Mouse (Mus musculus) cerebellum, postnatal 14 days (tissue): ENCODE measurements around the gene D3Ertd254e.
"Not testable (repeated sequence)": the region's sequence is repeated elsewhere in the genome, so short reads cannot be mapped to it uniquely, and the experiment has no call there.

ENCODE experiments used
- DNase-seq, 2 experiments: peaks; one replicate each; pipeline ENCODE4 v3.0.0; 2021; ENCODE audit warnings: mixed read lengths in 2 of 2

D3Ertd254e gene

GRCm38 (mm10) chr3:36150934-36151686 is at the start of gene D3Ertd254e:
Gene D3Ertd254e, plus strand, starts transcription at chr3:36151017.
- DNase-seq: peak; percentile 89 to 90

- no peak for DNase-seq
Measured at GRCm38 (mm10) chr3:36116076-36116475, 34.7 kb upstream of the D3Ertd254e start.

GRCm38 (mm10) chr3:36119684-36120548 is 30.9 kb upstream of the D3Ertd254e start:
- DNase-seq: no peak

- not testable (repeated sequence) for DNase-seq
Measured at GRCm38 (mm10) chr3:36126176-36126575, 24.6 kb upstream of the D3Ertd254e start.

- no peak for DNase-seq
Measured at GRCm38 (mm10) chr3:36136152-36136551, 14.7 kb upstream of the D3Ertd254e start.

DNA sequence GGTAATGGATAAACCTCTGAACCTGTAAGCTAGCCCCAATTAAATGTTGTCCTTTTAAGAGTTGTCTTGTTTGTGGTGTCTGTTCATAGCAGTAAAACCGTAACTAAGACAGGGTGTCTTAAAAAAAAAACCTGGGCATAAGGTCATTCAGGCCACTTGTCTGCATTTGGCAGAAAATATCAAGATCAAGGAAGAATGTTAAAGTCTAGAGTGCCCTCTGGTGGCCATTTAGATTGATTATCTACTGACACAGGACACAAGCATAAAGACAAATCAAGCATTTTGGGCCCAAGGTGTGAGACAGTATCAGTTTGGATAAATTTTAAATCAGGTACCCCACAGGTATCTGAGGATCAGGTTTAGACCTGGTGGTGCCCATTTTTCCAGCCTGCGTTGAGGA is 13.3 kb upstream of the D3Ertd254e start:
- peak; percentile 42 to 47 for DNase-seq

- DNase-seq: no peak
Measured at GRCm38 (mm10) chr3:36138171-36138660, 12.6 kb upstream of the D3Ertd254e start.

DNA sequence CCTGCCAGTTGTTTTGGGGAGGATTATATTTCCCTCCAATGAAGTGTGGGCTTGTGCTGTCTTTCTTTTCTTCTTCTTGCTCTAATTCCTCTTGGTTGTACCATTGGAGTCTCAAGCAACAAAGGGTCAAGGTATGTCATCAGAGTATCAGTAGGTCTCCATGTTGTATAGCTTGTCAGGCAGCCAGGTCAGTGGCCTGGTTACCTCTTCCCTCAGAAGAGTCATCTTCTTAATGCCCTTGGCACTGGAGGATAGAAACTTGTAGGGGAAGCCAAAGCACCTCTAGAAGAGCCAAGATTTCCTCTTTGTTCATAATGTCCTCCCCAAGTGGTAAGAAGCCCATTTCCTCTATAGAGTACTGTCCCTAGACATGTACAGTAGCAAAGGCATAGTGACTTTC is 11.8 kb upstream of the D3Ertd254e start:
- DNase-seq: no peak

GRCm38 (mm10) chr3:36150537-36150933 is 282 bp upstream of the D3Ertd254e start:
- DNase-seq: no peak

GRCm38 (mm10) chr3:36155268-36155667 is 4.5 kb downstream of the D3Ertd254e start:
- peak in 1 of 2 experiments; percentile 8 for DNase-seq

DNA sequence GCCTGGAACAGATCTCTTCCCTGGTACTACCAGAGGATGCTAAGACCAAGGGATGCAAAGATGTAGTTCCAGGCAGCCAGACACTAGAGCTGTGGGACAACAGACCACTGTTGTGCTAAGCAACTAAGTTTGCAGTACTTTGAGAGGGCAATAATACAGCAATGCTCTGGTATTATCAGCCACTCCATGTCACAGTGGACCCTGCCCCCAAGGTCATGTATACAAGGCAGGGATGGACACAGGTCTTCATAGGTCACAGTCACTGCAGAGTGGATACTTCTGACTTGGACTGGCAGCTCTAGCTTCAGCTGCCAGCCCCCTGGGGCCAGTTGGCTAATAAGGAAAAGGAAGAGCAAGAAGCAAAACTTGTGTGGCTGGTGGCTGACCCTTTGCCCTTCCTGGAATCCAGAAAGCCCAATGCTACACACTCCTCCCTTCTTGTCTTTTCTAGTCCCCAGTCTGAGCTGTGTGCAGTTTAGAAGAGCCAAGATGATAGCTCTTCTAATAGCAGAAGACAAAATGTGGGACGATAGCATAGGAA is 19.9 kb downstream of the D3Ertd254e start:
- DNase-seq: no peak

- DNase-seq: no peak
Measured at GRCm38 (mm10) chr3:36171348-36171747, 20.5 kb downstream of the D3Ertd254e start.

GRCm38 (mm10) chr3:36173761-36174160 is 22.9 kb downstream of the D3Ertd254e start:
- no peak for DNase-seq

DNA sequence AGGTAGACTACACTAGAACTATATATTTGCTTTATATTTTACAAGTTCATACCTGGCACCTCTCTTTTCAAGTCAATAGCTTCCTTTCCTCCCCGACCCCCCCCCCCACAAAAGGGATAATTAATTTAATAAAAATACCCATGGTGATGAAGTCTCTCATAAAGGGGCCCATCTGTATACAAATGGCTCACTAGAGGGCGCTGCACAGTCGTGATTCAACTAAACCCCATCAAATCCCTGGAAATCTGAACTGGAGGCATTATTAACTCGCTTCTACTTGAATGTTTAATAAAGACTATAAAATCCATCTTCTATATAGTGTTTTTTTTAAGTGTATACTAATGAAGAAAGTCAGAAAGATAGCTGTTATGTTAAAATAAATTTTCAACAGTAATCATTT is 30.7 kb downstream of the D3Ertd254e start:
- peak; percentile 63 to 78 for DNase-seq

DNA sequence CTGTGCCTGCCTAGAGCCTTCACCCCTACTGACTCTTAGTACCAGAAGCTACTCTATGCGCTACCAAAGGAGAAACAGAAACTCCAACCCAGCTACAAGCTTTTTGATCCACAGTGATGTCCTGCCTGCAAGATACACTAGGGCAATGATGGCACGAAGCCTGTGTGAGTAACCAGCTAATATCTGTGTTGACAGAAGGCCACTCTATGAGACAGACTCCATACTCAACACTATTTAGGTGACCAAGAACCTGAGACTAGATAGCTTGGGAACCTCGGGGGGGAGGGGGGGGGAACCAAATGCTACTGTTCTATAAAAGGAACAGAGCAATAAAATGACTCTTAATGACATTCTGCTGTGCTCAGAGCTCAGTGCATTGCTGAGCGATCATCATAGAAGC is 35.7 kb downstream of the D3Ertd254e start:
- no peak for DNase-seq

- no peak for DNase-seq
Measured at GRCm38 (mm10) chr3:36189243-36189642, 38.4 kb downstream of the D3Ertd254e start.

DNA sequence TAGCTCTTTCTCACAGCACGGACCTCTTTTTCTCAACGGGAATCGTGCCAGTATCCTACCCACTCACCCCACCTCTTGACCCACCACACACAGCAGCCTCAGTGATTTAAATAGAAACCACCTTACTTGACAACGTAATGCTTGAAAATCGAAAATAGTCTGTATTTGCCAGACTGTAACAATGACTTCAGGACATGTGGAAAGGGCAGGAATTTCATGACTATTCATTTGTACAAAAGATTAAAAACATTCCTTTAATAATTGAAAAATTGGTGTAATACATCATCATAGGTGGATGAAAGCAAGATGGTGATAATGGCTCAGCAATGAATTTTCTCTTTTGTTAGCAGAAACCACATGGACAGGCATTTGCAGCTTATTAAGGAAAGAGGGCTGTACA is 50.3 kb downstream of the D3Ertd254e start:
- no peak for DNase-seq

DNA sequence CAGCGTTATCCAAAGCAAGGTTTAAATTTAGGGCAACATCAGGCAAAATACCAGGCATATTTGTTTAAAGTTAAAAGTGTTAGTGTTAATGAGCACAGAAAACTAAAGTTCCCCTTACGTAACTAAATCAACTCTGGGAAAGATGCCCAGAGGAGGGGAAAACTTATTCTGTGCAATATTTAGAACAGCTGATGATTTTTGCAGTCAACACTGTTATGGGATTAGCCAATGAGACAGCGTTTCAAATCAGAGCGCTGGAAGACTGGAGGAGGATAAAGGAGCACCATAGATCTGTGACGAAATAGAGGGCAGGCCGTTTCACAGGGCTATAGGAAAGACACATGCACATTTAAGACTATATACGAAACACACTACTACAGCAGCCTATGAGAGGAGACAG is 52.1 kb downstream of the D3Ertd254e start:
- DNase-seq: no peak

DNA sequence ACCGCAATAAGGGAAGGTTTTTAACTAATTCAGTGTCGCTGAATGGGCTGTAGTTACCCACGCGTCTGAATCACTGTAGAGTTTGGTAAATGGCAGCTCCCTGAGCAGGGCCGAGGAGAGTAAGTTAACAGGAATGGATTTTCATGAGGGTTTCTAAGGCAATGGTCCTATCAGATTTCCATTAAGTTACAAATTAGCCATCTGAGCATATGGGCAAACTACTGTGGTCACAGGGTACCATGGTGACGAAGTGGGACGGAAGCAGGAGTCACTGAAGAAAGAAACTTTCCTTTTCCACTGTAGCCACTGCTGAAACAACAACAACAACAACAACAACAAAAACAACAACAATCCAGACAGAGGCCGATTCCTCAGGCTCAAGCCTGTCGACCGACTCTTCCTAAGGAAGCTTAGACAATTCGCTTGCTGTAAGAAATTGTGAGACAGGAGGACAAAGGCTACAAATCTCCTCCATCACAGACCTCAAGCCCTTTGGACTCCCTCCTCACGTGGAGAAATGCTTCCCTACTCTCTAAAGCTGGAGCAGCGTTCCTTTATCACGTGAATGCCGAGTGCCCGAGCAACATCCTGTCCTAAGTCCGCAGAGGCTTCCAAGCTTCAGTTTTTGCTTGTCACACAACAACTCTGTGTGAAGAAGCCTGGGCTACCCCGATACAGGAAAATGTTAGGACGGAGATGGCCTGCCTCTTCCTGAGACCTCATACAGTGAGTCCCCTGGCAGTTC is 56.9 kb downstream of the D3Ertd254e start:
- no peak for DNase-seq

GRCm38 (mm10) chr3:36209776-36210555 is 59.1 kb downstream of the D3Ertd254e start:
- peak; percentile 63 to 67 for DNase-seq

- DNase-seq: peak; percentile 13 to 35
Measured at GRCm38 (mm10) chr3:36210939-36211338, 60.1 kb downstream of the D3Ertd254e start.

DNA sequence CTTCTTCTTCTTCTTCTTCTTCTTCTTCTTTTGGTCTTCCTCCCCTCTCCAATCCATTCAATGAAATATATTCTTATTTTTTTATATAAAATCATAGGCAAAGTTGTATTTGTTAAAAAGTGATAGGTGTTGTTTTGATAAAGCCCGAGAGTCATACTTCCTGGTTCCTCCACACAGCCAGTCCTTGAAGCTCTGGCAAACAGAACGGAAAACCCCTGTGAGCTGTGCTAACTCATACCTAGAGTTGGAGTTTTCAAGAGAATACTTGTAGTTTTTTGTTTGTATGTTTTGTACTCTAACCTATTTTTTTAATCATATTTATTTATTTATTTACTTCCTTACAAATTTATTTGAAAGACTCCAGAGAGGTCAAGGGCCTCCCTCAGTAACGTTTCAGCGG is 61.9 kb downstream of the D3Ertd254e start:
- DNase-seq: no peak
